Mouse (Mus musculus): ENCODE data around the gene Cecr2. TPM values are rescaled to one million over a fixed set of nuclear protein-coding genes. Genes with fewer than 3 reads are reported as not detected.
"Not testable (repeated sequence)": the region's sequence is repeated elsewhere in the genome, so short reads cannot be mapped to it uniquely, and the experiment has no call there.

Gene Cecr2
- polyA plus RNA-seq, 1 experiment from 2014 or later = 3.7 TPM

- no peaks in the 10 kb centered on the region for H3K27me3 ChIP-seq (replicated peaks; ENCODE audit: control insufficient read depth, insufficient read depth, low read length)
- ATAC-seq (ENCODE audit: low read depth) (no peak), DNase-seq (ENCODE audit: low spot score) (no peak)
- H3K27ac ChIP-seq (replicated peaks; ENCODE audit: low read depth, low read length) = no peak overlapping the region
- H3K4me2 ChIP-seq (ENCODE audit: low read depth, low read length) = no peak overlapping the region
- H3K36me3 ChIP-seq (ENCODE audit: control insufficient read depth, insufficient read depth, low read length) = peaks cover 88% of the 10 kb centered on the region
- no peaks in the 10 kb centered on the region for H3K9me3 ChIP-seq (ENCODE audit: control insufficient read depth, low read length)
- H3K9ac ChIP-seq (ENCODE audit: low read depth, low read length) = no peak overlapping the region
- no peak overlapping the region for H3K4me3 ChIP-seq (ENCODE audit: low read depth, low read length)
- WGBS = 83% methylated on average over 5 of the region's 5 CpGs
- H3K4me1 ChIP-seq (ENCODE audit: control insufficient read depth, insufficient read depth, low read length) = no peaks in the 10 kb centered on the region
Observed at GRCm38 (mm10) chr6:120806999-120807737, 141.0 kb downstream of the Cecr2 start.

GRCm38 (mm10) chr6:120807738-120808081 is 141.5 kb downstream of the Cecr2 start:
- H3K4me1 ChIP-seq (ENCODE audit: control insufficient read depth, insufficient read depth, low read length) = no peaks in the 10 kb centered on the region
- H3K9ac ChIP-seq (ENCODE audit: low read depth, low read length) = no peak overlapping the region
- ATAC-seq (ENCODE audit: low read depth) (no peak), DNase-seq (ENCODE audit: low spot score) (no peak)
- H3K4me3 ChIP-seq (ENCODE audit: low read depth, low read length) = no peak overlapping the region
- peaks cover 83% of the 10 kb centered on the region for H3K36me3 ChIP-seq (ENCODE audit: control insufficient read depth, insufficient read depth, low read length)
- no peaks in the 10 kb centered on the region for H3K9me3 ChIP-seq (ENCODE audit: control insufficient read depth, low read length)
- no peaks in the 10 kb centered on the region for H3K27me3 ChIP-seq (replicated peaks; ENCODE audit: control insufficient read depth, insufficient read depth, low read length)
- H3K4me2 ChIP-seq (ENCODE audit: low read depth, low read length) = no peak overlapping the region
- no peak overlapping the region for H3K27ac ChIP-seq (replicated peaks; ENCODE audit: low read depth, low read length)
- 96% methylated on average over 4 of the region's 4 CpGs for WGBS

GRCm38 (mm10) chr6:120811999-120812398 is 145.8 kb downstream of the Cecr2 start:
- H3K36me3 ChIP-seq (ENCODE audit: control insufficient read depth, insufficient read depth, low read length) = peaks cover 45% of the 10 kb centered on the region
- DNase-seq (ENCODE audit: low spot score); H3K4me2 ChIP-seq (ENCODE audit: low read depth, low read length); H3K27me3 ChIP-seq (replicated peaks; ENCODE audit: control insufficient read depth, insufficient read depth, low read length); H3K9me3 ChIP-seq (ENCODE audit: control insufficient read depth, low read length); H3K9ac ChIP-seq (ENCODE audit: low read depth, low read length); H3K27ac ChIP-seq (replicated peaks; ENCODE audit: low read depth, low read length); H3K4me3 ChIP-seq (ENCODE audit: low read depth, low read length); ATAC-seq (ENCODE audit: low read depth); H3K4me1 ChIP-seq (ENCODE audit: control insufficient read depth, insufficient read depth, low read length): not testable (repeated sequence)
- WGBS = 95% methylated on average over 6 of the region's 10 CpGs

GRCm38 (mm10) chr6:120819294-120819693 is 153.1 kb downstream of the Cecr2 start:
- WGBS = 91% methylated on average over 2 of the region's 2 CpGs

GRCm38 (mm10) chr6:120820144-120820543 is 154.0 kb downstream of the Cecr2 start:
- no peak overlapping the region for H3K27ac ChIP-seq (replicated peaks; ENCODE audit: low read depth, low read length)
- DNase-seq (ENCODE audit: low spot score) (no peak), ATAC-seq (ENCODE audit: low read depth) (no peak)
- H3K4me2 ChIP-seq (ENCODE audit: low read depth, low read length) = no peak overlapping the region
- WGBS = 86% methylated on average over 5 of the region's 5 CpGs
- no peak overlapping the region for H3K9ac ChIP-seq (ENCODE audit: low read depth, low read length)
- H3K36me3 ChIP-seq (ENCODE audit: control insufficient read depth, insufficient read depth, low read length) = peaks cover 19% of the 10 kb centered on the region
- H3K9me3 ChIP-seq (ENCODE audit: control insufficient read depth, low read length) = no peaks in the 10 kb centered on the region
- H3K4me3 ChIP-seq (ENCODE audit: low read depth, low read length) = no peak overlapping the region
- no peaks in the 10 kb centered on the region for H3K27me3 ChIP-seq (replicated peaks; ENCODE audit: control insufficient read depth, insufficient read depth, low read length)
- peaks cover 10% of the 10 kb centered on the region for H3K4me1 ChIP-seq (ENCODE audit: control insufficient read depth, insufficient read depth, low read length)

More at GRCm38 (mm10) chr6:120819294-120819693, 153.1 kb downstream of the Cecr2 start:
- no peaks in the 10 kb centered on the region for H3K27me3 ChIP-seq (replicated peaks; ENCODE audit: control insufficient read depth, insufficient read depth, low read length)
- no peak overlapping the region for H3K4me2 ChIP-seq (ENCODE audit: low read depth, low read length)
- H3K27ac ChIP-seq (replicated peaks; ENCODE audit: low read depth, low read length) = no peak overlapping the region
- H3K4me3 ChIP-seq (ENCODE audit: low read depth, low read length) = no peak overlapping the region
- H3K36me3 ChIP-seq (ENCODE audit: control insufficient read depth, insufficient read depth, low read length) = peaks cover 19% of the 10 kb centered on the region
- DNase-seq (ENCODE audit: low spot score) (no peak), ATAC-seq (ENCODE audit: low read depth) (no peak)
- H3K9ac ChIP-seq (ENCODE audit: low read depth, low read length) = no peak overlapping the region
- H3K4me1 ChIP-seq (ENCODE audit: control insufficient read depth, insufficient read depth, low read length) = peaks cover 10% of the 10 kb centered on the region
- H3K9me3 ChIP-seq (ENCODE audit: control insufficient read depth, low read length) = no peaks in the 10 kb centered on the region

Small RNA genes within 50 kb of the gene (microRNA-seq; reads per million reads assigned to microRNA genes)
- gene Gm25193 (ENCODE audit: borderline number of aligned reads) = not detected

Other genes starting within 250 kb of the Cecr2 start
- gene Il17ra, start 203.1 kb upstream of the Cecr2 start, polyA plus RNA-seq (2014; fragmentation: Nextera tagmentation; extraction: Ambion mirVana) = 3.2 and 4.1 TPM in 2 replicates
- gene Tmem121b, start 172.6 kb upstream of the Cecr2 start, polyA plus RNA-seq (2014; fragmentation: Nextera tagmentation; extraction: Ambion mirVana) = 0.04 and 0.22 TPM in 2 replicates
- 7.4 and 11.0 TPM in 2 replicates for gene Hdhd5, start 135.1 kb upstream of the Cecr2 start, polyA plus RNA-seq (2014; fragmentation: Nextera tagmentation; extraction: Ambion mirVana)
- 1.0 and 1.2 TPM in 2 replicates for gene Slc25a18, start 107.2 kb downstream of the Cecr2 start, polyA plus RNA-seq (2014; fragmentation: Nextera tagmentation; extraction: Ambion mirVana)
- 128 and 141 TPM in 2 replicates for gene Atp6v1e1, start 156.4 kb downstream of the Cecr2 start, polyA plus RNA-seq (2014; fragmentation: Nextera tagmentation; extraction: Ambion mirVana)
- 26.2 and 33.3 TPM in 2 replicates for gene Bcl2l13, start 169.8 kb downstream of the Cecr2 start, polyA plus RNA-seq (2014; fragmentation: Nextera tagmentation; extraction: Ambion mirVana)

Measured in embryonic facial prominence, embryonic 14.5 days (tissue).